Mouse (Mus musculus) kidney, adult 10 weeks (tissue): ENCODE data around the gene Osbpl8. TPM values are rescaled to one million over a fixed set of nuclear protein-coding genes. Genes with fewer than 3 reads are reported as not detected.

ENCODE experiments used
- polyA plus RNA-seq: library from polyadenylated mRNA; stranded (reverse); fragments of 350-450 nt; fragmentation: Illumina TruSeq; extraction: RNeasy Lipid Tissue Mini Kit (QIAGEN cat#74804); gene quantifications from one replicate; pipeline ENCODE4 v1.2.3, GENCODE M21; 2014; ENCODE audit warnings: low read depth, low replicate concordance

Osbpl8 gene
- polyA plus RNA-seq = 233 TPM

GRCm38 (mm10) chr10:111164304-111165218 lies at the start of gene Osbpl8:
TSS of gene Osbpl8 (plus strand) at chr10:111164752.

GRCm38 (mm10) chr10:111298140-111299098 lies 133.9 kb downstream of the Osbpl8 start, which contains the start of gene Bbs10:
TSS of gene Bbs10 (plus strand) at chr10:111298679.

Other genes with a start within 250 kb of the Osbpl8 start
- 61.8 TPM for gene Csrp2, start 245.0 kb upstream of the Osbpl8 start, polyA plus RNA-seq
- gene Zdhhc17, start 154.6 kb upstream of the Osbpl8 start, polyA plus RNA-seq = 30.1 TPM
- 8.1 TPM for gene Bbs10, start 133.9 kb downstream of the Osbpl8 start, polyA plus RNA-seq